Mouse (Mus musculus) thymus, adult 2 months (tissue): ENCODE results near the gene Psmg1. TPM values are rescaled to one million over a fixed set of nuclear protein-coding genes. Genes with fewer than 3 reads are reported as not detected.

Experiments used
- DNase-seq: peaks from one replicate; pipeline ENCODE4 v3.0.0; 2021
- H3K27ac ChIP-seq: fragments of 200-500 bp; 2 replicates; pipeline ENCODE4 v1.5.1; 2012; ENCODE audit warnings: low read length, control low read depth; ENCODE audit not compliant: control insufficient read depth, insufficient read depth
- H3K27me3 ChIP-seq: fragments of 200-500 bp; 2 replicates; pipeline ENCODE4 v1.6.1; 2012; ENCODE audit warnings: mild to moderate bottlenecking, low read length, moderate library complexity, mixed read lengths; ENCODE audit not compliant: control insufficient read depth, insufficient read depth
- H3K36me3 ChIP-seq: fragments of 200-500 bp; 2 replicates; pipeline ENCODE4 v1.6.1; 2012; ENCODE audit warnings: mild to moderate bottlenecking, low read length, moderate library complexity; ENCODE audit not compliant: control insufficient read depth, insufficient read depth
- H3K4me1 ChIP-seq: fragments of 200-500 bp; replicated peaks from 2 replicates; pipeline ENCODE4 v1.6.1; 2012; ENCODE audit warnings: low read length; ENCODE audit not compliant: control insufficient read depth, insufficient read depth
- H3K4me3 ChIP-seq: fragments of 200-500 bp; 2 replicates; pipeline ENCODE4 v1.5.1; 2012; ENCODE audit warnings: mild to moderate bottlenecking, low read length, control low read depth, moderate library complexity; ENCODE audit not compliant: control insufficient read depth, insufficient read depth
- CTCF ChIP-seq: fragments of 200-500 bp; IDR thresholded peaks from 2 replicates; pipeline ENCODE4 v1.5.1; 2012; ENCODE audit warnings: mild to moderate bottlenecking, control low read depth, low read length, moderate library complexity, borderline replicate concordance; ENCODE audit not compliant: control insufficient read depth, poor library complexity, insufficient read depth; ENCODE audit errors: extremely low read depth
- POLR2A ChIP-seq: fragments of 200-500 bp; IDR thresholded peaks from 2 replicates; pipeline ENCODE4 v1.6.1; 2012; ENCODE audit warnings: mild to moderate bottlenecking, low read length, control low read depth, moderate library complexity; ENCODE audit not compliant: control insufficient read depth, poor library complexity, insufficient read depth; ENCODE audit errors: extremely low read depth
- WGBS: fragments of 180-500 bp; shearing (Covaris S2); methylation state at CpG from one replicate; pipeline ENCODE4 v1.1.7; 2018; 5-methylcytosine and 5-hydroxymethylcytosine counted together
- polyA plus RNA-seq: library from polyadenylated mRNA; depleted of rRNA; stranded (reverse); fragments of >200 nt; gene quantifications from 2 replicates; pipeline ENCODE4 v1.2.3, GENCODE M21; 2012; rRNA removed

The Psmg1 gene
- polyA plus RNA-seq, result 31.1 and 35.9 TPM in 2 replicates

DNA sequence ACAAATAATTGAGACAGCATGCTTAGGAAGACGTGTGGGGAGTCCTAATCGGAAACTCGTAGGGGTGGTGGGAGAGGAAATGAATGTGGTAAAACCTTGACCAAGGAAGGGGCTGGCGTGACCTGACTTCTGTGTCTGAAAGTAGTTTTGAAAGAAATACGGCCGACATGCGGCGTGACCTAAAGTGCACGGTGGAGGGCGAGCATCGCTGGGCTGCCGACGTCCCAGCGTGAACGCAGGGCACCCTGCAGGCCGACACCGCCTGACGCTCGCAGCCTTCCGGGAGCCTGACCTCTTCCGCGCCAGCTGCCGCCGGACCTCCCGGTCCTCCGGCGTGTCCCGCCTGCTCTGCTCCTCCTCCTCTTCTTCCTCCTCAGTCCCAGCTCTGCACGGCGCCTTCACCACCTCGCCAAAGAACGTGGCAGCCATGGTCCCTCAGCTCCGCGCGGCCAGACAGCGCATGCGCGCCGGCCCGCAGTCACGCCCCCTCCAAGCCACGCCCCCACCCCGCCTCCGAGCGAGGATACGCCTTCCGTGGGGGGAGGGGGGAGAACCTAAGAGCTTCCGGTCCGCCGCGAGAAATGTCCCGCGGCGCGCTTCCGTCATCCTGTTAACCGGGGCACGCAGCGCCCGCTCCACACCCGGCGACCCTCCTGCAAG is at the start of gene Psmg1:
Gene Psmg1, minus strand, starts transcription at position 499 of the 660 bp plus-strand sequence.
- WGBS, result under 1% methylated on average over 62 of the region's 62 CpGs
- no peaks in the 10 kb centered on the region for H3K27me3 ChIP-seq
- H3K4me3 ChIP-seq, result peak within 1 kb of the TSS; percentile 85
- H3K27ac ChIP-seq, result peak within 1 kb of the TSS; percentile 82
- DNase-seq, result peak; percentile 97
- H3K4me1 ChIP-seq, result peaks cover 4% of the 10 kb centered on the region
- H3K36me3 ChIP-seq, result no peaks in the 10 kb centered on the region
- TF ChIP-seq POLR2A (peak; percentile 91), CTCF (peak; percentile 43; the same call in 1 of the 2 replicates)

- no peaks in the 10 kb centered on the region for H3K27me3 ChIP-seq
- H3K36me3 ChIP-seq, result peaks cover 97% of the 10 kb centered on the region
- no peak for DNase-seq
- no peaks in the 10 kb centered on the region for H3K4me1 ChIP-seq
- 95% methylated on average over 6 of the region's 6 CpGs for WGBS
- no peak for TF ChIP-seq CTCF
- no peak for TF ChIP-seq POLR2A
- no peak overlapping the region for H3K4me3 ChIP-seq
- no peak overlapping the region for H3K27ac ChIP-seq
Observed at GRCm38 (mm10) chr16:96039538-96039937, 48.8 kb upstream of the Psmg1 start.

GRCm38 (mm10) chr16:96034473-96034872 is 43.7 kb upstream of the Psmg1 start:
- H3K4me1 ChIP-seq, result no peaks in the 10 kb centered on the region
- no peaks in the 10 kb centered on the region for H3K27me3 ChIP-seq
- DNase-seq, result no peak
- H3K27ac ChIP-seq, result no peak overlapping the region
- H3K36me3 ChIP-seq, result peaks cover 95% of the 10 kb centered on the region
- TF ChIP-seq POLR2A, result no peak
- no peak for TF ChIP-seq CTCF
- H3K4me3 ChIP-seq, result no peak overlapping the region
- WGBS, result 98% methylated on average over 6 of the region's 6 CpGs

- no peak overlapping the region for H3K4me3 ChIP-seq
- WGBS, result 93% methylated on average over 13 of the region's 13 CpGs
- H3K27ac ChIP-seq, result no peak overlapping the region
- H3K36me3 ChIP-seq, result peaks cover 96% of the 10 kb centered on the region
- no peaks in the 10 kb centered on the region for H3K4me1 ChIP-seq
- DNase-seq, result no peak
- no peak for TF ChIP-seq POLR2A
- TF ChIP-seq CTCF, result no peak
- no peaks in the 10 kb centered on the region for H3K27me3 ChIP-seq
Observed at GRCm38 (mm10) chr16:96032368-96033043, 41.7 kb upstream of the Psmg1 start.

DNA sequence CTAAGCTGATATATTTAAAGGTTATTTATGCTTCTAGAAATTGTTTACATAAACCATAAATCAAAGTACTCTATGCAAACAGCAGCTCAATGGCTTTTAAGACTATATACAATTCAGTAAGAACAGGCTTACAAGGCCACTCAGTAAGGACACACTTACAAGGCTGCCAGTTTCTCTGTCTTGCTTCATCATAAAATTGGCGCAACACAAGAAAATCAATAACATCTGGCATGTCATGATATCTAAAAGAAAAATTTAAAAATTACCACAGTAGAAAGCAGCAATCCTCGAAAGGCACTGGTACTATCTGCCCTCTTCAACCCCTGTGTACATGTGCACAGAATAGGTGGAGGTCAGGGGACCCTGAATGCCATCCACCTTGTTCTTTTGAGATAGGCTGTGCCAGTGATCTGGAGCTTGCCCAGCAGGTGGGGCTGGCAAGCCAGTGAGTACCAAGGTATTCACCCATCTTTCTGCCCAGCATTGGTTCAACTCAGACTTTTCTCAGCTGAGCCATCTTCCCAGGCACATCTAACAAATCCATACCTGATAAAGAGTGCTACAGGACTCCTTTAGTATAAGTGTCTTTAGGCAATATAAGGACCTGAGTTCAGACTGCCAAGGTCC is 39.8 kb upstream of the Psmg1 start:
- WGBS, result 93% methylated on average over 2 of the region's 2 CpGs
- H3K4me3 ChIP-seq, result no peak overlapping the region
- TF ChIP-seq POLR2A (no peak), CTCF (peak; percentile 49; the same call in 1 of the 2 replicates)
- H3K27me3 ChIP-seq, result no peaks in the 10 kb centered on the region
- no peaks in the 10 kb centered on the region for H3K4me1 ChIP-seq
- DNase-seq, result peak; percentile 39
- H3K27ac ChIP-seq, result no peak overlapping the region
- H3K36me3 ChIP-seq, result peaks cover 96% of the 10 kb centered on the region

GRCm38 (mm10) chr16:96026256-96026655 is 35.5 kb upstream of the Psmg1 start:
- Histone ChIP-seq H3K27ac (no peak overlapping the region), H3K4me1 (no peaks in the 10 kb centered on the region), H3K4me3 (no peak overlapping the region), H3K36me3 (peaks cover 82% of the 10 kb centered on the region), H3K27me3 (no peaks in the 10 kb centered on the region)
- TF ChIP-seq POLR2A (no peak), CTCF (no peak)
- no peak for DNase-seq
- WGBS, result 96% methylated on average over 5 of the region's 5 CpGs
